11 mouse cellular contexts compared by ENCODE assay signal in genomic region chr5:72758925-72759924, GRCm38 (mm10). TPM values are rescaled to one million over a fixed set of nuclear protein-coding genes. Genes with fewer than 3 reads are reported as not detected.
DNase-seq lines count a peak whose midpoint lies in the region; ATAC-seq and TF ChIP-seq lines count a peak whose summit lies in the region.
"Had no signal": no experiment of that assay in that cellular context is flagged by ENCODE, and none has a peak within 500 bp of the region (broad histone marks: within the 10 kb centered on the region; RNA-seq: fewer than 3 reads in every experiment).

No protein-coding gene starts in this region.

- no peak overlapping the region for H3K4me2 ChIP-seq in heart, postnatal 0 days (ENCODE audit: low read depth, low read length)
- H3K4me2 ChIP-seq in liver, postnatal 0 days (ENCODE audit: low read depth, low read length), result no peak overlapping the region

- no peak for TF ChIP-seq EP300 in heart, postnatal 0 days (IDR thresholded peaks at IDR 0.05; ENCODE audit: low read depth)
- TF ChIP-seq EP300 in liver, postnatal 0 days (IDR thresholded peaks at IDR 0.05; ENCODE audit: low read depth), result no peak

- H3K27me3 ChIP-seq in heart, postnatal 0 days (ENCODE audit: control insufficient read depth, insufficient read depth, low read length), result no peaks in the 10 kb centered on the region
- H3K27me3 ChIP-seq in liver, postnatal 0 days (ENCODE audit: insufficient read depth, low read length), result no peaks in the 10 kb centered on the region

- peak; percentile 49; the same call in 1 of the 2 replicates for ATAC-seq in heart, postnatal 0 days (ENCODE audit: insufficient read depth, low read depth)
- 0 out of 2 replicates have a peak, but pooled peaks have one; percentile 45 for ATAC-seq in common myeloid progenitor, adult 5-6 weeks (replicated peaks; ENCODE audit: low read depth, poor library complexity, severe bottlenecking)
- no peak for ATAC-seq in liver, postnatal 0 days

- H3K4me1 ChIP-seq in heart, postnatal 0 days (ENCODE audit: control insufficient read depth, insufficient read depth), result no peaks in the 10 kb centered on the region
- H3K4me1 ChIP-seq in liver, postnatal 0 days (ENCODE audit: insufficient read depth), result no peaks in the 10 kb centered on the region

- H3K9me3 ChIP-seq in heart, postnatal 0 days (replicated peaks; ENCODE audit: control insufficient read depth, low read length), result no peaks in the 10 kb centered on the region
- no peaks in the 10 kb centered on the region for H3K9me3 ChIP-seq in liver, postnatal 0 days (ENCODE audit: low read length)

- no peak overlapping the region for H3K27ac ChIP-seq in heart, postnatal 0 days (ENCODE audit: low read depth)
- H3K27ac ChIP-seq in liver, postnatal 0 days (ENCODE audit: low read depth), result no peak overlapping the region
- H3K27ac ChIP-seq: macrophage had no signal

- peak; percentile 63 for TF ChIP-seq CTCF in heart, postnatal 0 days (IDR thresholded peaks at IDR 0.05; ENCODE audit: low read depth)
- peak; percentile 33; the same call in 1 of the 2 replicates for TF ChIP-seq CTCF in liver, postnatal 0 days (IDR thresholded peaks at IDR 0.05; ENCODE audit: low read depth)

- intact Hi-C loops in heart, postnatal 10 days (cut with DNase I), result loop anchor here (5.0 kb wide), 1 partner anchor 92 kb away; no protein-coding TSS in a partner anchor
- intact Hi-C loops in gastrocnemius, postnatal 36 days (cut with DNase I), result no loop called here

- H3K9ac ChIP-seq in heart, postnatal 0 days (replicated peaks; ENCODE audit: low read depth, low read length), result no peak overlapping the region
- H3K9ac ChIP-seq in liver, postnatal 0 days (replicated peaks), result no peak overlapping the region

- no peak overlapping the region for H3K4me3 ChIP-seq in heart, postnatal 0 days (ENCODE audit: low read depth, low read length)
- no peak overlapping the region for H3K4me3 ChIP-seq in liver, postnatal 0 days (ENCODE audit: low read depth, low read length)

- peaks cover 43% of the 10 kb centered on the region for H3K36me3 ChIP-seq in heart, postnatal 0 days (replicated peaks; ENCODE audit: control insufficient read depth, insufficient read depth, low read length)
- peaks cover 18% of the 10 kb centered on the region for H3K36me3 ChIP-seq in liver, postnatal 0 days (replicated peaks; ENCODE audit: insufficient read depth, low read length)

- 66% methylated on average over 13 of the region's 13 CpGs for WGBS in heart, postnatal 0 days
- WGBS in liver, postnatal 0 days (ENCODE audit: insufficient replicate concordance), result 56% methylated on average over 13 of the region's 13 CpGs

- DNase-seq in heart, postnatal 0 days (ENCODE audit: low spot score), result peak; percentile 43
- no peak for DNase-seq in heart, postnatal 10 days
- peak; percentile 65 for DNase-seq in CD4-positive, CD25-positive, alpha-beta regulatory T cell, adult 2 months (ENCODE audit: low read depth, low spot score)
- DNase-seq in liver, postnatal 0 days, result no peak
- no peak for DNase-seq in urinary bladder, postnatal 10 days (ENCODE audit: low spot score)
- no peak for DNase-seq in spleen, adult 18-20 months
- no peak for DNase-seq in gastrocnemius, postnatal 36 days
- DNase-seq: kidney, postnatal 4 days; right cerebral cortex, postnatal 25 days had no signal

RNA-seq across cellular contexts. Expression of gene Txk, which starts 6.6 kb away (rescaled TPM):
- total RNA-seq in heart, postnatal 0 days (2014; rRNA removed; ENCODE audit: low replicate concordance), result 0.19 TPM in 1 of 2 replicates, not detected in the other
- polyA plus RNA-seq in heart, postnatal 0 days (2015; fragmentation: Nextera tagmentation; extraction: Ambion mirVana), result 0.10 TPM in 1 of 2 replicates, not detected in the other
- under 1 TPM; 0.22 to 0.34 TPM for total RNA-seq in heart, postnatal 10 days (2021)
- 2.5 and 3.1 TPM in 2 replicates for total RNA-seq in common myeloid progenitor, adult 5-6 weeks (2017)
- 0.27 and 0.32 TPM in 2 replicates for polyA plus RNA-seq in liver, postnatal 0 days (2015; fragmentation: Nextera tagmentation; extraction: Ambion mirVana)
- total RNA-seq in gastrocnemius, postnatal 36 days (2021), result under 1 TPM in 1 of 2 experiments, not detected in 1; 0.15 TPM

Comparison
In these comparisons a context has a peak if more than half of its experiments do, and no peak if none do; other contexts are left out.
1. DNase-seq: peak in heart, postnatal 0 days (single experiment) and CD4-positive, CD25-positive, alpha-beta regulatory T cell, adult 2 months (single experiment); none in heart, postnatal 10 days (0 of 2), liver, postnatal 0 days (single experiment), urinary bladder, postnatal 10 days (single experiment), spleen, adult 18-20 months (0 of 2) and gastrocnemius, postnatal 36 days (0 of 2).